Mouse (Mus musculus) splenic B cell, adult 2 months (primary cell): ENCODE data around the gene Rassf8.
A peak's percentile ranks its signal among the peaks of the same experiment; 100 is the strongest.

Experiments used
- DNase-seq: peaks from one replicate; pipeline ENCODE4 v3.0.0-alpha.2; 2011; ENCODE audit warnings: low read depth, low spot score
- H3K27me3 ChIP-seq: 2 replicates; pipeline ENCODE4 v1.6.1; 2012; ENCODE audit warnings: mild to moderate bottlenecking, low read length, moderate library complexity, mixed read lengths; ENCODE audit not compliant: control insufficient read depth, poor library complexity, insufficient read depth, severe bottlenecking
- H3K36me3 ChIP-seq: 2 replicates; pipeline ENCODE4 v1.6.1; 2012; ENCODE audit warnings: mild to moderate bottlenecking, low read length, moderate library complexity, mixed read lengths; ENCODE audit not compliant: control insufficient read depth, poor library complexity, insufficient read depth, severe bottlenecking

Gene Rassf8

DNA sequence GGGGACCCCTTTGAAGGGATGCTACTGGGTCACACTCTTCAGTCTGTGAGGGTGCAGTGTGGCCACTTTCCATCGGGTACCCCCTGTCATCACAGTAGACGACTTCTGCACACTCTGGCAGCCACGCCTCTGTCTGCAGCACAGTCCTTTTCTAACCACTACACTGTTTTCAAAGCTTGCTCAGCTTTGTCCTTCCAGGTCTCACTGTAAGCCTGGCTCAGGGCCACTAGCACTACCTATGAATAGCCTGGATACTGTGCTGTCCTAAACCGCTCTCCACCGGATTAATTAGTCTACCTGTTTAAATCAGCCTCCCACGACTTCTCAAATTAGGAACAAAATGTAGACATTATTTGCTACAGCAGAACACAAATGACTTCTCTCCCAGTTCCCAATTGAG is 63.5 kb downstream of the Rassf8 start:
- H3K36me3 ChIP-seq = no peaks in the 10 kb centered on the region
- no peaks in the 10 kb centered on the region for H3K27me3 ChIP-seq
- DNase-seq = no peak

DNA sequence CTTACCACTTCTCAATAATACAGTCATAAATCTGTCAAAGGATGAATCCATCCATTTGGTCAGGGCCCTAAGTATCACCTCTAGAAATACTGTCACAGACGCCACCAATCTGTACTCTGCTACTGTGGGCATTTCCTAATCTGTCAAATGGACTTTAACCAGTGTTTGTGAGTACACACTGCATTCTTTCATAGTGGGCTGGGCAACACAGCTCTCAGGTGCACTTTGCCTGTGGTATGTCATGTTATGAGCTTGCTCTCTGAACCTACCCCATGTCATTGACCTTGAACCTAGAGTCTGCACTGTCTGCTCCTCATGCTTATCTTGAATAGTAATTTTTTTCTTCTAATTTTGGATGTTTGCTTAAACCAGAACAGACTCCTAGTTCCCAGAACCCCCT is 64.6 kb downstream of the Rassf8 start:
- no peaks in the 10 kb centered on the region for H3K36me3 ChIP-seq
- DNase-seq = no peak
- no peaks in the 10 kb centered on the region for H3K27me3 ChIP-seq

DNA sequence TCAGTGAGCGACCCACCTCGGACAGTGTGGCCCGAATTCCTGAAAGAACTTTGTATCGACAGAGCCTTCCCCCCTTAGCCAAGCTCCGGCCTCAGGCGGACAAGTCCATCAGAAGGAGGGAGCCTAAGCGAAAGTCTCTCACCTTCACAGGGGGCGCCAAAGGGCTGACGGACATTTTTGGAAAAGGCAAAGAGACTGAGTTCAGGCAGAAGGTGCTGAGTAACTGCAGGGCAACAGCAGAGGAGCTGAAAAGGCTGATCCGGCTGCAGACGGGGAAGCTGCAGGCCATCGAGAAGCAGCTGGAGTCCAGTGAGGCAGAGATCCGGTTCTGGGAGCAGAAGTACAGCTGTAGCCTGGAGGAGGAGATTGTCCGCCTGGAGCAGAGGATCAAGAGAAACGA is 68.7 kb downstream of the Rassf8 start:
- H3K27me3 ChIP-seq = no peaks in the 10 kb centered on the region
- H3K36me3 ChIP-seq = no peaks in the 10 kb centered on the region
- no peak for DNase-seq

DNA sequence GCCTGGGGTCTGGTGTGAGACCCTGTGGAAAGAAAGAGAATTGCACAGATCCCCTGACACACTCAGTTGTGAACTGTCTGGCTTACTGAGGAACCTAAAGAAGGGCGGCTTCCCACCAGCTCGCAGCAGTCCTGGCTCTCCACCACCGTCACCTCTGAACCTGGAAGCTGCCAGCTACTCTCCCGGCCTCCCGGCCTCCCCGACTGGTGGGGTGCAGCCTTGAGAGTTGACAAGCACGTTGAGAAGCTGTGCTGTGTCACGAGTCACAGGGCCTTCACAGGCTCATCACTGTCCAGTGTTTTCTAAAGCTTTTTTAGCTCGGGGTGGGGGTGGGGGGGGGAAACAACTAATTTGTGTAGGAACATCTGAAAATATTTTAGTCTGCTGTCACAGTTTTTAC is 72.6 kb downstream of the Rassf8 start:
- Histone ChIP-seq H3K36me3 (no peaks in the 10 kb centered on the region), H3K27me3 (no peaks in the 10 kb centered on the region)
- no peak for DNase-seq

DNA sequence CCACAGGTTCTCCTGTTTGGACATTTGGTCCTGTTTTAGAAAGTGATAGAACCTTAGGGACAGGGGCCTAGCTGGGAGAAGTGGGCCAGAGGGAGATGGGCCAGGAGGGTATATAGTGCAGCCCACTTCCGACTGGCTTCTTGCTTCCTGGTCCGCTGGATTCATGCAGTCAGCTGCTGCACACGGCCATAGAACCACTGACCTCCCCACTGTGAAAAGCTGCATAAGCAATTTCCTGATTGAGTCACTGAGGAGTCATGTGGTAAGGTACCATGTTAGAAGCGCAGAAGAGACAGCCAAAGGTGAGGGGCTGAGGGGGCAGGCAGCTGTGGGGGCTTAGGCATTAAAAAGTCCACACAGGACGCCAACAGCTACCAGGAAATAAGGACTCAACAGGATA is 75.7 kb downstream of the Rassf8 start:
- no peaks in the 10 kb centered on the region for H3K27me3 ChIP-seq

DNA sequence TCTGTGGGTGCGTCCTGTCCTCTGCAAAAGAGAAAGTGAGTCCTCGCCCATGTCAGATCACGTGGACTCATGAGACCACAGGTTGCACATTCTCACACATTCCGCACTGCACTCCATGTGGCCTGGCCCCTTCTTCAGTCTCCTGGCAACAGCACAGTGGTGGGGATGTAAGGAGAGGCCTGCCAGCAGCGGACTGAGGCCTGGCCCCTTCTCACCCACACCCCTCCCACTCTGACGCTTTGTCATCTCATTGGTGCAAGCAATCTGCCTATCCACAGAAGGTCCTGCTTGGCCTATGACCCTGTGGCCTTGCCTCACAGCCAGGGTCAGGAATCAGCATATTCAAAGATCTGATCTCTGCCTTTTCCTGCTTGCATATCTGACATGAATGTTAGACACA is 76.6 kb downstream of the Rassf8 start:
- no peaks in the 10 kb centered on the region for H3K36me3 ChIP-seq
- DNase-seq = no peak
- no peaks in the 10 kb centered on the region for H3K27me3 ChIP-seq

More for the DNA sequence above, 75.7 kb downstream of the Rassf8 start:
- DNase-seq = no peak
- H3K36me3 ChIP-seq = no peaks in the 10 kb centered on the region

DNA sequence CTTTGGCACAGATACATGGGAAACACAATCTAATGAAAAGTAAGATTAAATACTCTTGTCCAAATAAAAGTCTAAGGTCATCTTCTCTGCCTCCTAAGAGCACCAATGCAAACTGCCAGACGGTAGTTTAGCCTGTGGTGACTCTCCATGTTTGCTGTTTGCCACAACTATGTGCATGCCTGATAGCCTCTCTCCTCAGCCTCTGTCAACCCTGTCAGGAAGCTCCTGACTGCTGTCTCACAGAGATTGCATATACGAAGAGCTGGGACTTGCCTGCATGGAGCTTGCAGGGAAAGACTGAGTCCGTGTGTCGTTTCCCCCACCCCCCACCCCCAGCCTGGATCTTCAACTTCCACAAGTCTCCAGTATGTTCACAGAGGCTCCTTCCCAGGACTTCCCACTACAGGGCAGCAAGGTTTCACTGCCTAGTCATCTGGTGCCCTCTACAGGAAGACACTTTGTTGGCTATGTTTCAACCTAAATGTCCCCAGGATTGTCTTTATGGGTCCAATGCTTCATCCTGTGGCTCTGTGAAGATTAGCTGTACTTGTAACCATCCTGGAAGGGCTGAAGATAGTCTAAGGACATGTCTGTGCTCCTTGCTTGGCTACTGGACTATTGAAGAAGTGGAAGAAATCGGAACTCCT is 77.2 kb downstream of the Rassf8 start:
- H3K36me3 ChIP-seq = no peaks in the 10 kb centered on the region
- H3K27me3 ChIP-seq = no peaks in the 10 kb centered on the region
- DNase-seq = peak; percentile 27

DNA sequence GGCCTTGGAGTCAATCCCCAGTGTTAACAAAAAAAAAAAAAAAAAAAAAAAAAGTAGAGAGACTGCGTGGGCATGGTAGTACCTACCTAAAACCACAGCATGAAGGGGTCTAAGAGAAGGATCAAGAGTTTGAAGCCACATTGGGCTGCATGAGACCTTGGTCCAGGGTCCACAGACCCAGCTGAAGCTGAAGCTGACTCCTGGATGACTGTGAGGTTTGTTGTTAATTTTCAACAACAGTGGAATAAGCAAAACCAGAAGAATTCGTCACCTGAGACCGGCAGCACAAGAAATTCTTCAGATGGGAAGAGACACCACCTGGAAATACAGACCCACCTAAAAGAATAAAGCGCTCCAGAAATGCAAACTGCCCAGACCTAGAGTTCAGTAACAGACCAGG is 79.8 kb downstream of the Rassf8 start:
- no peaks in the 10 kb centered on the region for H3K27me3 ChIP-seq
- no peaks in the 10 kb centered on the region for H3K36me3 ChIP-seq
- DNase-seq = no peak

DNA sequence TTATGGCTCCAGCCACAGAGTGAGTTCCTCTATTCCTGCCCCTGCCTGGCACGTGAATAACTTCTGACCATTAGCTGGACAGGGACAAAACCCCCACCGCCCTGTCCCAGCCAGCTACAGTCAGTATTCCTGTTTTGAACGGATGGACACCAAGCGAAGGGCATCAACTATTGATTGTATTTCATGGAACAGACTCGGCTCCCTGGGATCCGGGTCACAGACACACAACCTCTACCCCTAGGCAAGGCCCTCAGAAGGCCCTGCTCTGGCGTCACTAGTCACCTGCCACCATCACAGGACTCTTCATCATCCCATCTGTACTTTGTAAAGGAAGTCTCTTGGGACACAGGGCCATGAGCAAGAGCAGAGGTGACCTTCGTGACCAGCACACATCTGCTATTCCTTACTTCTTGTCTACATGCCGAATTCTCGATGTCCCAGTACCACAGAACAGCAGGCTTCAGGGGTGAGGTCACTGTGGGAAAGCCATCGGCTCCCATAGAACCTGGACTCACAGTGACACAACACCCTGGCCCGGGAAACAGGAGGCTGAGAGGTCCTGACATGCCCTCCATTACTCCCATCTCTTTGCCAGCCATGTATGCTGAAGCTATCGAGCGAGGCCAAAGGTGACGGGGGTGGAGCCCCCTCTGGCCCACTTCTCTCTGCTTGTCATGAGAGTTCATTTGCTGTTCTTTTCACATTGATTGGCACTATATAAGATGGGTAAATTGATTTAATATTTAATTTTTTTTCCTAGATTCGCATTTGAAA is 82.7 kb downstream of the Rassf8 start:
- no peak for DNase-seq
- no peaks in the 10 kb centered on the region for H3K36me3 ChIP-seq
- no peaks in the 10 kb centered on the region for H3K27me3 ChIP-seq

DNA sequence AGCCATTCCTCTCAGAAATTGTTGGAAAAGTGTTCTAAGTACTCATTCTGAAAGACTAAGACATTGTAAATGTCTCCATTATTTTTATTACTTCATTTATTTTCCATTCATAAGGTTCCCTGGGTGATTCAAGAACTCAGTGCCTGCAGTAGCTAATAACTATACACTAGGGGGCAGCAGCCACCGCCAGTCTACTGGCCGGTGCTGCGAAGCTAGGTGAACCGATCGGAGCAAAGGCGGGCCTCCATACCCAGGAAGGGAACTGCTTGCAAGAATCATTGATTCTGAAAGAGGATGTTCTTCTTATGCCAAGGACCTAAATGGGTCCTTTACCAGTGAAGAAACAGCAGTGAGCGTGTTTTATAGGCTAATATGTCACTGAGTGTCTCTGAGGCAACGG is 83.6 kb downstream of the Rassf8 start:
- DNase-seq = peak; percentile 89
- Histone ChIP-seq H3K36me3 (no peaks in the 10 kb centered on the region), H3K27me3 (no peaks in the 10 kb centered on the region)

DNA sequence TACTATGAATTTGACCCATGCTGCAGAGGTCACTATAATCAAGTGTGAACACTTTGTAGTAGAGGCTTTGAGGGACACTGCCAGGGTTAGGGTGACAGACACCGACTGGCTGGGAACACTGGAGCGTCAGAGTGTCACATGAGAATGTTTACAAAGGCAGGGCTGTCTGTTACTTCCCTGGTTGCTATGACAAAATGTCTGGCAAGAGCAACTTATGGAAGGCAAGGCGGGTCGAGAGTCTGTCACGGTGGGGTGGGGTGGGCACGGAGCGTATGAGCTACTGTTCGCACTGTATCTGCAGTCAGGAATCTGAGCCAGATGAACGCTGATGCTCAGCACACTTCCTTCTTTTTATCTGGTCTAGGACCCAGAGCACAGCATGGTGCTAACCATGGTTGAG is 84.1 kb downstream of the Rassf8 start:
- DNase-seq = peak; percentile 29
- Histone ChIP-seq H3K36me3 (no peaks in the 10 kb centered on the region), H3K27me3 (no peaks in the 10 kb centered on the region)

DNA sequence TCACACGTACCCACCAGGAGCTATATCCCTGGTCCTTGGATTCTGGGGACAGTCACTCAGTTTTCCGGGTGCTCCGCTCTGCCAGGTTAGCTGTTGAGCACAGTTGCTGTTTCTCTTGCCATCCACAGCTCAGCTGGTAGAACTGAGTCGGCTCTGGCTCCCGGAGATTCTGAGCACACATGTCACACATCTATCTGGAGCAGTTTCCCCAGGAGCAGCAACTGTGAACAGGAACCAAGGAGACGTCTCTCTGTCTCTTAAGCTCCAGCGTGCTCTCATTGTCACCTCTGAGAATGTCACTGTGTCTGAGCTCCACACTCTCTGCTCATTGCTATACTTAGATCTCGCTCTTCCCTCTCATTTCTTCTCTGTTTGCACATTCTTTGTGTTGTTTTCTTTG is 86.4 kb downstream of the Rassf8 start:
- DNase-seq = no peak
- no peaks in the 10 kb centered on the region for H3K36me3 ChIP-seq
- no peaks in the 10 kb centered on the region for H3K27me3 ChIP-seq

DNA sequence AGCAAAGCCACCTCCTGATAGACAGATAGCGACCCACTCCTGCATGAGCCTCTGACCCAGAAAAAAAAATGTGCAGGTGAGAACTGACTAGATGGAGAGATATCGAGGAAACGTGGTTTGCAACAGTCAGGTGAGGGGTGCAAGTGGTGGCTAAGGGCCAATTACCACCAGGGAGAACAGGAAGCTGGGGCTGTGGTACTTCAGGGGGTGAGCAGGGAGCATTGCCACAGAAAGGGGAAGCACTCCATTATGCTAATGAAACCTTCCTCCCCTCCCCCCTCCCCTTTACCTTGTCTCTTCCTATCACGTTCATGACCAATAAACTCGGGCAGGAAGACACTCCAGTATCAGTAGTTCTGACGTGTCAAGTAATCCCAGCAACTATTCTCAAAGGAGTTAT is 88.8 kb downstream of the Rassf8 start:
- DNase-seq = peak; percentile 90

DNA sequence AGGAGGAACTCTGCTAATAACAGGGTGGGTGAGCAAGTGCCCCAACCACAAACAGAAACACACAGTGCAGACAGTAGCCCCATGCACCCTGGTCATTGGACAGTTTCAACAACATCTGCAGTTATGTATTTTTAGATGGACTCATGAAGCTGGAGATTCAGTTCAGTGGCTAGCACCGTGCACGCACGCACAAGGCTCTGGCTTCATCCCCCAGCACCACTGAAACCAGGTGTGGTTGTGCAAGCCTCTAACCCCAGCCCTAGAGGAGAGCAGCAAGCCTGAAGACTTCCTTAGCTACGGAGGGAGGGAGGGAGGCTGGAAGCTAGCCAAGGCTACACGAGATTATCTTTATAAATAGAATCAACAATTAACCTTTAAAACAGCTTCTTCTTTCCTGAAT is 99.1 kb downstream of the Rassf8 start:
- DNase-seq = peak; percentile 87
- Histone ChIP-seq H3K27me3 (no peaks in the 10 kb centered on the region), H3K36me3 (no peaks in the 10 kb centered on the region)

More for the DNA sequence above, 88.8 kb downstream of the Rassf8 start:
- Histone ChIP-seq H3K27me3 (no peaks in the 10 kb centered on the region), H3K36me3 (no peaks in the 10 kb centered on the region)

DNA sequence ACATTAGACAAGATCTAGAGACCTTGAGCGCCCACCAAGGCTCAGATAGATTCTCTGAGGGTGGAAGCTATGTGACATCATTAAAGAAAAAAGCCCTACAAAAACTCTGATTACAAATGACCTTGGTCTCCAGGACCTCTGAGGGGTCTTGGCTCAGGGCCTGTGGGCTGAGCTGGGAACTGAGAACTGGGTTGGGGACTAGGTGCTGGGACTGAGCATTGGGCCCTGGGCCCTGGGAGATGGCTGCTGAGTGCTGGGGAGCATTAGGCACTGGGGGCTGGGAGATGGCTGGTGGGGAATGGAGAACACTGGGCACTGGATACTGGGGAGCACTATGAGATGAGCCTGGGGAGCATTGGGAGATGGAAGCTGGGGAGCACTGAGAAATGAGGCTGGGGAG is 99.5 kb downstream of the Rassf8 start:
- Histone ChIP-seq H3K27me3 (no peaks in the 10 kb centered on the region), H3K36me3 (no peaks in the 10 kb centered on the region)
- no peak for DNase-seq

DNA sequence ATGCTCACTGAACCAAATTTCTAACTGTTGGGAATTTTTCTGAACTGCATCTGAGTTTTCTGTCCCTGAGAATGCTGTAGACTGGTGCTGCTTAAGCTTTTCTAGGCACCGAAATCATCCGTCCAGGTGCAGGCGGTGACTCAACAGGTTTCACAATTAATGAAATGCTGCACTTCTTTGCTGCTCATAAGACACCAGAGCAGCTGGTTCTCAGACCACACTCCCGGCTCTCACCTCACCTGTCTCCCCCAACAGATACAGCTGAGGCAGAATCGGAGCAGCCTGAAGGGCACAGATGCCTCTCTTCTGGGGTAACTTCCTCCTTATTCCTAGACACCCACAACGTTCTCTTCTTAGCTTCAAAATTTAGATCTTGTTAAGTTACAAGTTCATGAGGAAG is 100.4 kb downstream of the Rassf8 start:
- no peaks in the 10 kb centered on the region for H3K36me3 ChIP-seq
- no peaks in the 10 kb centered on the region for H3K27me3 ChIP-seq
- peak; percentile 46 for DNase-seq
